Mouse (Mus musculus): ENCODE results near the gene Nle1.

The Nle1 gene

GRCm38 (mm10) chr11:82869506-82870172, 38.6 kb downstream of the Nle1 start:
- no peak for DNase-seq (ENCODE audit: low read depth, low spot score)

DNA sequence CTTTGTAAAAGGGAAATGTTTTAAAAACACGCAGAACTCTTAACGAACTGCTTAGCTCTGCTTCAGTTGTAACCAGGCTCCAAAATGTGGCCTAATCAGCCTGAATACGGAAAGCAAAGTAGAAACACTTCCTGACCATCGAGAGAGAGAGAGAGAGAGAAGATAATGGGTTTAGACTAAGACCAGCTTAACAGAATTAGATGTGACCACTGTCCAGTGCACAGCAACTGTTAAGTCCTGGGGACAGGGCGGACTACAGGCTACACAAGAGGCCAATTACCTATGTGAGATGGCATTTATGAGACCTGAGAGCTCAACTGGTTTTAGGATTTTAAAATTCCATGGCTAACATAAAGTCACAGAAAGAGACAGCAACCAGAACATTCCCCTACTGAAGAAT, 40.3 kb downstream of the Nle1 start:
- no peak for DNase-seq (ENCODE audit: low read depth, low spot score)

GRCm38 (mm10) chr11:82866850-82867564, 41.2 kb downstream of the Nle1 start:
- peak; percentile 61 for DNase-seq (ENCODE audit: low read depth, low spot score)

- DNase-seq (ENCODE audit: low read depth, low spot score), result no peak
These were observed 42.3 kb downstream of the Nle1 start for GRCm38 (mm10) chr11:82865957-82866356.

GRCm38 (mm10) chr11:82863488-82863931, 44.7 kb downstream of the Nle1 start:
- no peak for DNase-seq (ENCODE audit: low read depth, low spot score)

DNA sequence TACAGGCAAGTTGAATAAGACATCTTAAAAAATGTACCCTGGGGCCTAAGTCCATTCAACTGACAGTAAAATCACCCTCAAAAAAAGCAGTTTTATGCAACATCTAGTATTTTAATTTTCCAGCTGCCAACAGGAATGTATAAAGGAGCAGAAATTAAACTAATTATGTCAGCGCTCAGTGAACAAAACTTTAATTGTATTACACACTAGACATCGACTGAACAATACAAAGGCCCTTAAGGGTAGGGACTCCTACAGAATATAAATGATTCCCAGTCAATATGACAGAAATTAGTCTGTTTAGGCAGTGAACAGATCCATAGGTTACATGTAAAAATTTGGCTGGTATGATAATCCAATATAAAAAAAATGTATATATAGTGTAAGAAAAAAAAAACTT, 45.2 kb downstream of the Nle1 start:
- no peak for DNase-seq (ENCODE audit: low read depth, low spot score)

DNA sequence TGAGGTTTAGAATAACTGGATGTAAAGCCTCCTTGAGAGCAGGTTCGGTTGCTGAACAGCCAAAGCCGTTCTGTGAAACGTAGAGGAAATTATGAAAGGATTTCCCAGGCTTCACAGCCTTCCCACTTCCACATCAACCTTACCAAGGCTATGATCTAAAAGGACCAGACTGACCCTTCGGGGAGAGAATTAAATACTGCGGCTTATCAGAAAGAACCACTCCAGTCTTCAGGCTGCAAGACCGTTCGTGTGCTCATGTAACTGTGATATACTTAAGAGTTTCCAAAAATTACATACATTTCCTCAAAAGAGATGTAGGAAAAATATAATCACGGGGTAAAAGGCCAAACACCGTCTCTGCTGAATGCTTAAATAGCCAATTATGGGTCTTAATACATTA, 45.6 kb downstream of the Nle1 start:
- no peak for DNase-seq (ENCODE audit: low read depth, low spot score)

DNA sequence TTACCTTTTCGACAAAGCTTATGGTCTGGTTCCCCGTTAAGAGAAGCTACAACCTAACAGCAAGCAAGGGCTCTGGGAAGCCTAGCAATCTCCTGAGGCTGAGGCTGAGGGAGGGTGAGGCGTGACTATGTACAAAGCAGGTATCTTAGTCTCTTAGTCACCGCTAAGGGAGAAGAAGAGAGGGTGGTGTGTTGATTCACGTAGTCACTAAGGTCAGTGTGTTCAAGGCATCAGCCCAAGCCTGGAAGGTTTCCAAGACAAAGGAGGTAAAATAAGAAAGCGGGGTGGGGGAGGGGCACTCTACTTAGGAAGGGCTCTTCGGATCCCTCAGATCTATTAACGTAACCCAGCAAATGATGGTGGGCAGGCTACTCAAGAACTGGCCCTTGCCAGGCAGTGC, 46.7 kb downstream of the Nle1 start:
- no peak for DNase-seq (ENCODE audit: low read depth, low spot score)

DNA sequence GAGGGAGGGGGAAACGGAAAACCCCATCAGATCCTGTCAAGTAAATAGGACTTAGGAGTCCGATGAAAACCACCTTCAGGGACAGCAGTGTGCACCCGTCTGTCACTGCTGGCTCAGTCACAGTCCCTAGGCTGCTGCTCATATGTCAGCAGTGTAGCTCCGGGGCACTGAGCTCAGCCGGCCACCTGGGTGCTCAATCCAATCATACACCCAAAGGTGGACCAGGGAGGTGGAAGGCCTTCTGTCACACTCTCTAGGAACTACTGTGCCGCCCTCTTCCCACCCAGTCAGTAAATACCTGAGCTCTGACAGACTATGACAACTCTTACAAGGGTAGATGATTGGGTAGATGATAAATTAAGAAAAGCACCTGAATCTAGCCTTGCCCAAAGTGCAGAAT, 47.5 kb downstream of the Nle1 start:
- DNase-seq (ENCODE audit: low read depth, low spot score), result no peak

- DNase-seq (ENCODE audit: low read depth, low spot score), result peak; percentile 92
These were observed 50.8 kb downstream of the Nle1 start for GRCm38 (mm10) chr11:82857307-82857848.

DNA sequence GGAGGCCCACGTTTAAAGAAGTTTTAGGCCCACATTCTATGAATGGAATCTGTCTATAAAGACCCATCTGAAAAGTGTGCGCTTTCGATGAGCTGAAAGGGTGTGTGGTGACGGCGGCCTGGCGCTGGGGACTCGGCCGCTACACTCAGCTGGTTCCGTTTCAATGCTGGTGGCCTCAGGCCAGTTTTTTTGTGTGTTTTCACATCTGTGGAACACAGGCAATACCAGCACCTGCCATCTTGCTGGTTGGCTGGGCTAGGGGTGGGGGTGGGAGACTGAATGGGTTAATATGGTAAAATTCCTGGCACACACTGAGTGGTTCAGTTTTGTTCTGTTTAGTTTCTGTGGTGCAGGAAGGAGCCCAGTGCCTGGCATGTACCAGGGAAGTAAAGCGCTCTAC, 52.2 kb downstream of the Nle1 start:
- no peak for DNase-seq (ENCODE audit: low read depth, low spot score)

- no peak for DNase-seq (ENCODE audit: low read depth, low spot score)
These were observed 52.8 kb downstream of the Nle1 start for GRCm38 (mm10) chr11:82855327-82855973.

GRCm38 (mm10) chr11:82854111-82854510, 54.1 kb downstream of the Nle1 start:
- DNase-seq (ENCODE audit: low read depth, low spot score), result no peak

- no peak for DNase-seq (ENCODE audit: low read depth, low spot score)
These were observed 55.3 kb downstream of the Nle1 start for GRCm38 (mm10) chr11:82852958-82853357.

DNA sequence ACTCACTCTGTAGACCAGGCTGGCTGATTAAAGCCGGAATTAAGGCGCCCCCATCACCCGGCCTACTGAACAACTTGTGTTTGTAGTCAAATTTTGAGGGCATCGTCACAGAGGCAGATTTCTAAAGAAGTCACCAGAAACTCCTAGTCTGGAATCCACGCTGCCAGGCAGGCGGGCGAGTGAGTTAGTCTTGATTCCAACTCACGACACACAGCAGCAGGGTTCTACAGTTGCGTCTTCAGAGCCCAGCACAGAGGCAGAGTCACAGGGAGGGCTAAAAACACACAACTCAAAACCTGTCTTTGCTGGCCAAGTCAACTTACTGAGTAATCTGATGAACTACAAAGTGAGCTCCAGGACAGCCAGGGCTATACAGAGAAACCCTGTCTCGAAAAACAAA, 55.7 kb downstream of the Nle1 start:
- no peak for DNase-seq (ENCODE audit: low read depth, low spot score)

DNA sequence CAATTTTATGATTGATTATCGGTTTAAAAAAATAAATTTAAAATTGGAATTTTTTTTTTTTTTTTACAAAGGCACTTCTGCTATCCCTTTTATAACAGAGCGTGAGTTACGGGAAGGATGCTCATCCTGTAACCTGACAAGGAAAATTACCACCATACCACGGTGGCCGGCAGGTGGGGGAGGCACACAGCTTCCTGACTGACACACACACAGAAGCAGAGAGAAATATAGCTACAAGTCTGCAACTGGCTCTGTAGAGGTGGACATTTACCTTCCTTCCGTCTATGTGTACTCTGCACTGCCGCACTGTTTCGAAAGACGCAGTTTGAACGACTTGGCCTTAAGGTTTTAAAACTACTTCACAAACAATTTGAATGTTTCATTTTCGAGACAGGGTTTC, 56.1 kb downstream of the Nle1 start:
- no peak for DNase-seq (ENCODE audit: low read depth, low spot score)

Measured in R1 (cell line).